Mouse (Mus musculus): Measurements from ENCODE around the gene Ankrd24. TPM values are rescaled to one million over a fixed set of nuclear protein-coding genes. Genes with fewer than 3 reads are reported as not detected.

Ankrd24 gene
- 2.4 TPM for polyA plus RNA-seq (2017; shearing (Covaris generic))

DNA sequence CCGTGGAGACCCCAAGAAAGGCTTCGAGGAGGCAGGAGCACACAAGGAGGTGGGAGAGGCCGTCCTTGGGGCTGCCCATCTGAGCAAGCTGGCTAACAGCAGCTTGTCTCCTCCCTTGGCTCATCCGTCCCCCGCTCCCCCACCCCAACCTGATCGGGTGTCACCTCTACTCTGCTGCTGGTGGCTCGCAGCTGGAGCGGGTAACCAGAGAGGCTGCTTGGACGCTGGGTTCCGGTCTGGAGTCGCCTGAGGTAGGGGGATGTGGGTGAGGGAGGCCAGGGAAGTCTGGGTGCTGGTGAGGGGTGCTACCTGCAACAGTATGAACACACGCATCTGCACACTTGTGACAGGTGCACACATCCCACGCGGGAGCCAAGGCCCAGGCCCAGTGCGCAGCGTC lies at the start of gene Ankrd24:
Ankrd24 (plus strand) TSS at position 151 of the 400 bp plus-strand sequence.

DNA sequence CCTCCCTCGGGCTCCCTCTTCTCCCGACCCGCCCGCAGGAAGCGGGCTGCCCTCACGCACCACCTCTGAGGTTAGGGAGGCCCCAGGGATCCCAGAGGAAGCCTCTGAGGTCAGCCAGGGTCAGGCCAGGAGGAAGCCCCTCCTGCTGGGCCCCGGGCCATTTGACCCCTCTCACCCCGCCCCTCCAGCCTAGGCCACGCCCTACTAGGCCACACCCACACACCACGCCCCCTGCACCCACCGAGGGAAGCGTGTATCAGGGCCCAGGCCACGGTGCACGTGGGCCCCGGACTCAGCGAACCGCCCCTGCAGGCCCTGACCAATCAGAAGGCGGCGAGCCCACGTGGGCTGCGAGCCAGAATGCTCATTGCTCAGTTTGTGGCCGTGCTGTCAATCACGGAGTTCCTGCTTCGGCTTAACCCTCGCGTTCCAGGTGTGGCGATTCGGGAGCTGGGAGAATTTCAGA lies 27.6 kb upstream of the Ankrd24 start, which contains the start of gene Tle6:
Tle6 (minus strand) TSS at position 336 of the 466 bp plus-strand sequence.

DNA sequence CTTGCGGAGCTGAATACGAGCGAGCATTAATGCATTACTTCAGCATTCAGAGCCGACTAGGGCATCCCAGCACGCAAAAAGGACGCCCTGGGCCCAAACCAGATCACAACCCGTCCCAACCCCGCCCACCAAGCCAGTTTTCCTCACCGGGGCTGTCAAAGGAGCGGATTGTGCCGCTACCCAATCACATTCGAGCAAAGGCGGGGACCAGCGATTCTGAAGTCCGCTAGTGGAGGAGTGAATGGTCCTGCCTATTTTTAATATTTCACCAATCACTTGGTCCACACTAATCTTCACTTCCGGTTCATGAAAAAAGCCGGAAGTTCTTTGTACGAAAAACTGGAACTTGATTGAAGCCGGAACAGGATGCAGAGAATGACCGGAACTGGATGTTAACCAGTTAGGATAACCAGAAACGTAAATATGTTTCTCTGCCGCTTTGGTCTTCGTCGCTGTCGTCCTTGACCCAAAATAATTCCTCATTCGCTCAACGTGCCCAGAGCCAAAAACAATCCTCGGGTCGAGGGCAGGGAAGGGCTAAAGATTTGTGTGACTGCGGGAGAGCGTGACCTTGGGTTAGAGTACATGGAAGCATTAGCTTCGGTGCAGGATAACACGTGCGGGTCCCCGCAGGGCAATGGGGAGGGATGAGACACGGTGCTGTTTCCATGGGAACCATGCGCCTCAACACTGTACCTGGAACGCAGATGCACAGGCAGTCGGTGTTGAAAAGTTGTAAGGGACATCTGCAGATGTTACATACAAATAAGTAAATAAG lies 22.2 kb upstream of the Ankrd24 start, which contains the start of gene BC025920:
BC025920 (plus strand) TSS at position 297 of the 778 bp plus-strand sequence.

DNA sequence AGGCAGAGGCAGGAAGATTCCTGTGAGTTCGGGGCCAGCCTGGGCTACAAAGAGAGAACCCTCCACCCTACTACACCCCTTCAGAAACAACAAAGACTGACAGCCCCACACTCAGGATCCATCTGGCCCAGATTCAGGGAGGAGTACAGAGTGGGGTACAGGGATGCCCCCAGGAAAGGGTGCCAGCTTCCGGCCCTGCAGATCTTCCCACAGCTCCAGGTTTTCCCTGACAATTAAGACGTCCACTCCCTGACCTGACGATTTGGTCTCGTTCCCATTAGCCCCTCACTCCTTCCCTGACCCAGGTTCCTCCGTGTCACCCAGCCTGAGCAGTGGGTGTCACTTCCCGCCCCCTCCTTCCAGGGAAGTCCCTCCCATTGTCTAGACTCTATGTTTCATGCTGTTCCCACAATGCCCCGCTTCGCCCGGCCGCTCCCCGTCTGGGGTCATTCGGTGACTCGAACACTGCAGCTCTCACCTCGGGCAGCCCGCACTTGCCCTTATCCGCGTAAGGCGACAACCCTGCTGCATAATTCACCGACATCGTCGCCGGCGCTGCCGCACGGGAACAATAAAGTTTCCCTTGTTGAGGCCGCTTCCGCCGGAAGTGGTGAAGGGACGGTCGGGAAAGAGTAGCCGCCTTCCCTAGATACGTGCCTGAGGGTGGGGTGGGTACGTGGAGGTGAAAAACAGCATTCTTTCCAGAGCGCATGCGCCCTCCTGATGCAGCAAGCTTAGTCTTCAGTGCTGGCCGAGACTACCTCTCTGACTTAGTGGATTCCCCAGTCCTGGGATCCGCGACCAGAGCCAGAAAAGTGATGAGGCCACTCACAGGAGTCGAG lies 1.1 kb upstream of the Ankrd24 start, which contains the start of gene Sirt6:
Sirt6 (minus strand) TSS at position 804 of the 842 bp plus-strand sequence.

DNA sequence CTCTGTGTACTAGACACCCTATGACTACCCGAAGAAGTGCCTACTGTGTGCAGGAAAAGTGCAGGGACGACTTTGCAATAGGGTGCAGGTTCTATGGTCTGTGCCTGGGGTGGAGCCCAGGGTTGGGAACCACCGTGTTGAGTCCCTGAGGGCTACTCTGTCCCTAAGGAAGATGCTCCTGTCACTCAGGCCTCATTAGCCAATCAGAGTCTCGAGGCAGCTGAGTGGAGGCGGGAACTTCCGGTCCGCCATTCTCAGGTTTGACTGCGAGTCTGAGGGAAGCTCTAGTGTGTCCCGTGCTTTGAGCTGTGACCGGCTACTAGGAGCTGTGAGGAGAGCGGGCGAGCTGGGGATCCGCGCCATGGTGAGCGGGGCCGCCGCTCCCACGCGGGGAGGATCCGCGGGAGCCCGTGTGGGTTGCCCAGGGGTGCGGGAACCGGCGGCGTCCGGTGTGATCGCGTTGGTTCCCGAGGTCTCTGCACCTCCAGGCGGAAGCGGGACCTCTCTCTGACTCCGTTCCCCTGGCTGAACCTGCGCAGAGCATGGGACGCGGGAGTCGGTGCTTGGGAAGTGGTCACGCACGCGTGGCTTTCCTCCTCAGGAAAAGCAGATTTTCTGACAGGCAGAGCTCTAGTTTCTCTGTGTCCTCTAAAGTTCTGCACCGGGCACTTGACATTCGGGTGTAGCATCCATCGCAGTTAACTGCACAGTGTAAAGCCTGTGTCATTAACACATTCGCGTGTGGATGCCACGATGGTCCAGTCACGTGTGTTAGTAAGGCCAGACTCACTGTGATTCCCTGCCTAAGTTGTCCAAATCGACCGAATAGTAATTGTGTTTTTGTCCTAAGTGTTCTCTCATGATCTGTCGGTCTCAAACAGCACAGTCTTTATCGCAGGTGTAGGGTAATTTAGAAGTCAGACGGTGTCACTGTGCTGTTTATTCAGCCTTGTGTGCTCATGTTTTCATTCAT lies 20.7 kb downstream of the Ankrd24 start, which contains the start of gene Gm10778:
Gm10778 (plus strand) TSS at position 257 of the 973 bp plus-strand sequence.

Other genes starting within 250 kb of the Ankrd24 start
- gene Dohh, start 244.1 kb upstream of the Ankrd24 start, polyA plus RNA-seq (2017; shearing (Covaris generic)), result 41.2 TPM
- 1.6 TPM for gene Gm48551, start 244.1 kb upstream of the Ankrd24 start, polyA plus RNA-seq (2017; shearing (Covaris generic))
- 1.6 TPM for gene Gm48552, start 239.5 kb upstream of the Ankrd24 start, polyA plus RNA-seq (2017; shearing (Covaris generic))
- 1.1 TPM for gene Smim24, start 235.5 kb upstream of the Ankrd24 start, polyA plus RNA-seq (2017; shearing (Covaris generic))
- gene Nfic, start 172.9 kb upstream of the Ankrd24 start, polyA plus RNA-seq (2017; shearing (Covaris generic)), result 17.9 TPM
- gene Celf5, start 145.8 kb upstream of the Ankrd24 start, polyA plus RNA-seq (2017; shearing (Covaris generic)), result not detected
- gene Ncln, start 132.1 kb upstream of the Ankrd24 start, polyA plus RNA-seq (2017; shearing (Covaris generic)), result 104 TPM
- gene S1pr4, start 128.4 kb upstream of the Ankrd24 start, polyA plus RNA-seq (2017; shearing (Covaris generic)), result 64.0 TPM
- gene Gna15, start 104.3 kb upstream of the Ankrd24 start, polyA plus RNA-seq (2017; shearing (Covaris generic)), result 89.2 TPM
- 9.8 TPM for gene Gna11, start 83.3 kb upstream of the Ankrd24 start, polyA plus RNA-seq (2017; shearing (Covaris generic))
- gene Aes, start 69.1 kb upstream of the Ankrd24 start, polyA plus RNA-seq (2017; shearing (Covaris generic)), result 893 TPM
- 1.2 TPM for gene Tle2, start 54.0 kb upstream of the Ankrd24 start, polyA plus RNA-seq (2017; shearing (Covaris generic))
- gene Tle6, start 27.5 kb upstream of the Ankrd24 start, polyA plus RNA-seq (2017; shearing (Covaris generic)), result 1.5 TPM
- 2.0 TPM for gene BC025920, start 22.3 kb upstream of the Ankrd24 start, polyA plus RNA-seq (2017; shearing (Covaris generic))
- gene Sirt6, start 743 bp upstream of the Ankrd24 start, polyA plus RNA-seq (2017; shearing (Covaris generic)), result 7.3 TPM
- 1.9 TPM for gene Gm10778, start 20.5 kb downstream of the Ankrd24 start, polyA plus RNA-seq (2017; shearing (Covaris generic))
- gene Zfp433, start 76.3 kb downstream of the Ankrd24 start, polyA plus RNA-seq (2017; shearing (Covaris generic)), result 10.5 TPM
- gene Gm3055, start 142.6 kb downstream of the Ankrd24 start, polyA plus RNA-seq (2017; shearing (Covaris generic)), result 15.5 TPM
- 2.4 TPM for gene Gm4767, start 183.6 kb downstream of the Ankrd24 start, polyA plus RNA-seq (2017; shearing (Covaris generic))
- 3.6 TPM for gene Gm32687, start 235.4 kb downstream of the Ankrd24 start, polyA plus RNA-seq (2017; shearing (Covaris generic))

Measured in effector memory CD4-positive, alpha-beta T cell, adult 5 months (primary cell).